Mouse (Mus musculus) right cerebral cortex, postnatal 4 days (tissue): ENCODE data around the gene Foxf2.

Source experiments
- DNase-seq: peaks from one replicate; pipeline ENCODE4 v3.0.0-alpha.2; 2022

The Foxf2 gene

DNA sequence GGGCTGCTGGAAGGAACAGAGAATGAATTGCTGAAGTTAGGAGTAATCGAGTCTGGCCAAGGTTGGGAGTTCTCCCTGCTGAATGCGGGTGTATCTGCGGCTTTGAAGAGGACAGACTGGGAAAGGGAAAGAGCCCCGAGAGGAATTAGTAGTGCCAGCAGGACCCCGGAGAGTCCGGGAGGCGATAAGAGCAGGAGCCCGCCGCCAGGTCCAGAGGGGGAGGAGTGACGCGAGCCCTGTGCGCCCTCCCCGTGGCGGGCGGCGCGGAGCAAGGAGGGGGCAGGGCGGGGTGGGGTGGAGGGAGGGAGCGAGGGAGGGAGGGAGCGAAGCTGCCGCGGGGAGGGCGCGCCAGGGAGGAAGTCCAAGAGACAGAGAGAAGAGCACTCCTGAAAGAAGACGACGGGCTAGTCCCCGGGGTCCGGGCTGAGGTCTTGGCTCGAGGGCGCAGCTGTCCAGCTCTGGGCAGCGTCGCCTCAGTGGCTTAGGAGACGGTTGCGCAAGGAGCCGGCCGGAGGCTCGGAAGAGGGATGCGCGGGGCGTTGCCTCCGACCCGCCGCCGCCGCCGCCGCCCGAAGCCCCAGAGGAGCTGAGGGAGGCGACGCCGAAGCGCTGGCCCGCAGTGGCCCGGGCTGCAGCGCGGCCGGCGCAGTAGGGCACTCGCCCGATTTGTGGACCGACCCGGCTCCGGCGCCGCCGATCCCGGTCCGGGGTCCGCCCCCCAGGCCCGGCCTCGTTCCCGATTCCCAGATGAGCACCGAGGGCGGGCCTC lies at the start of gene Foxf2:
TSS of gene Foxf2 (plus strand) at position 484 of the 769 bp plus-strand sequence.
- no peak for DNase-seq

DNA sequence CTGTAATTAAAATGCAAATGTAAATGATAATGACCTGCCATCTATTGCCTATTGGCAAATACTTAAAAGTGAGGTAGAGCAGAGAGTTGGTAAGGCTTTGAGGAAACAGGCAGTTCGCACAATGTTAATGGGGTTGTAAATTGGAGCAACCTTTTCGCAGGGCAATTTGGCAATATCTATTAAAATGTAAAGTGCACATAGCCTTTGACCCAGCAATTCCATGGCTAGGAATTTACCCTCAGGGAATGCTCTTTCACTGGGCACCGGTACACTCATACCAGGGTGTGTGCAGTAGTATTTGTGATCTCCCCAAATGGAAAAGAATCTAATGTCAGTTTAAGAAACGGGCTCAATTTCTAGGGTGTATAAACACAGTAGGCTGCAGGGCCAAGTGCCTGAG lies 48.9 kb upstream of the Foxf2 start:
- DNase-seq = no peak

DNA sequence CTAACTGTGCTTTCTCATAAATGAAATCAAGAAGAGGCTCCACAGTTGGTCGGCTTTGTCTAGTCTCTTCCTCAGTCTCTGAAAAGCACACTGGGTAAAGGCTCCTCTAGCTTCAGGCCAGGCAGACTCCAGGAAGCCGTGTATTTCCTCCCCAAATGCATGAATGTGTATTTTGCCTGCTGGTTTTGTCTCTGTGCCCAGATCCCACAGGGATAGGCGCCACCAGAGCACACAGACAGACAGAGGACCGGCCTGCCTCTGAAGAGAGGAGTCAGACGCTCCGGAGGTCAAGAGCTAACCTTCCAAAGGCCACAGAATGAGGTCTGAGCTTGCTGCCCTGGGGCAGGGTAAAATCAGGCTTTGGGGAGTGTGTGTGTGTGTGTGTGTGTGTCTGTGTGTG lies 48.0 kb upstream of the Foxf2 start:
- DNase-seq = no peak

DNA sequence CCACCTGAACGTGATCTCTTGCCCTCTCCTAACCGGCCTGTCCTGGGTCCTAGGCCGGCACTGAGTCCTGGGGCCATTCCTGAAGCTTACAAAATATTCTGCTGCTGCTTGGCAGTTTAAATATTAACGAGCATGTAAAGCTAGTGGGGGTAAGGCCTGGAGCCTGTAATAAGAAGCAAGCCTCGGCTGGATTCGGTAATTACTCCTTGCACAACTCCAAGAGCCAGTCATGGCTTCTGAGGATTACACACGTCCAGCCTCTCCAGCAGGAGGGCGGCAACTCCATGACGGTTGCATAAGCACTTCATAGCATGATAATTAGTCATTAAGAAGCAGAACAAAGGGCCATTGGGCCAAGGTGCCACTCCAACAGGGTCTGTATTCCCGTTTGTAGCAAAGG lies 47.2 kb upstream of the Foxf2 start:
- no peak for DNase-seq

DNA sequence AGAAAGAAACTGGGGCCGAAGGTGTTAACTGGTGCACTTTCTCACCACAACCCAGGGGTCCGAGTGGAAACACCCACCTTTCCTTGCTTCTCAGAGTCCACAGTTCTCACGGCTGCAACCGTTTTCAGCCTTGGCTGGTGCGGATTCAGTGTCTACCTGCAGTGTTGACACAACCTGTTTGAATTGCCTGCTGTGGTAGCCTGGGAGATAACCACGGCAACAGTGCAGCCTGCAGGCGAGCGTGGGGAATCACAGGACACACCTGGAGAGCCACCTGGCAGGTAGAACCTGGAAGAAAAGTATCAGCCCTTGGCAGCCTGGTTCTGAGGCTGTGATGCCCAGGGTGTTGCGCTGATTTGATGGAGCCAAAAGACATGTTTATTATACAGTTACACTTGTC lies 45.8 kb upstream of the Foxf2 start:
- no peak for DNase-seq

DNA sequence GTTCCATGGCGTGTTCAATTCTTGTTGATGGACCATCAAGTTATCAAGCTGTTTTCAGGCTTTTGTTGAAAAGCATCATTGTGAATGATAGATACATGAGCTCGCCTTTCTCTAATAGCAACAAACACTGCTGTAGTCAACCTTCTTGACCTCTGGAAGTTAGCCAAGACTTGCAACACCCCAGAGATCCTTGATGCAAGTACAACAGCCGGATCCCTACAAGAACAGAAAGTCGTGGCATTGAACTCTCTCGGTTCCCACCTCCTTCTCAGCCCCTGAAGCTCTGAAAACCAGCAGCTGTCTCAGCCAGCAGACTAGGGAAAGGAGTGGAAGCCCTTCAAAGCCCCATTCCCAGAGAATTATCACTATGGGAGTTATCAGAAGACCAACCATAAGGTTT lies 38.3 kb upstream of the Foxf2 start:
- no peak for DNase-seq

DNA sequence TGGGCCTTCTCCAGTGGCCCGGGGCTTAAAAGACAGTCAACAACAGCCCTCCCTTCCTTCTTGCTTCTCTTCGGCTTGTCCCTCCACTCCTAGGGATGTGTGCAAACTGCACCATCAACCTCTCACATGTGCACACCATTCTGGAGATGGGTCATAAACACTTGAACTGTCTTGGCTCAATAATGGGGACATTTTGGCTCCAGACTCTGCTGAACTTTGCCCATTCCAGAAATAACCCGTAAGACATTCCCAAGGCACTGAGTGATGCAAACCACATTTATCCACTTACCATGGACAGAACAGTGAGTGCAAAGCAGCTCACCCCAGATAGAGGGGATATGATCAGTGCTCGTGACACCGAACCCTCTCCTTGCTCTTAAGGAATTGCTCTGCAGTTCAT lies 26.0 kb upstream of the Foxf2 start:
- DNase-seq = no peak

DNA sequence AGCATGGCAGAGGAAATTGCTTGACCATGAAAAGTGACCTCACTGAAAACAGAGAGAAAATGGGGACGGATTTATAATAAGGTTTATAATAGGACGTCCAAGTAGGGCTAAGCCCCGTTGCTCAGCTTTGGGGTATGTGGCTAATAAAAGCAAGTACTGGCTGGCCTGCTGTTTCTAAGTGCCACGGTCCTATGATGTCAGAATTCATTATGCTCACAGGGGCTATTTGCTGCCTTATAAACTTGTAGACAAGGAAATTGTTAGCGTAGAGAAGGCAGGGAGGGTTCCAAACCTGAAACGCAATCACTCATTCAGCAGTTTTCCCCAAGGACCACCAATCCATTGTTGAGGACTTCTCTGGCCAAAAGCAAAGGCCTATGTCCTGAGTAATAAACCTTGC lies 21.7 kb upstream of the Foxf2 start:
- DNase-seq = no peak

DNA sequence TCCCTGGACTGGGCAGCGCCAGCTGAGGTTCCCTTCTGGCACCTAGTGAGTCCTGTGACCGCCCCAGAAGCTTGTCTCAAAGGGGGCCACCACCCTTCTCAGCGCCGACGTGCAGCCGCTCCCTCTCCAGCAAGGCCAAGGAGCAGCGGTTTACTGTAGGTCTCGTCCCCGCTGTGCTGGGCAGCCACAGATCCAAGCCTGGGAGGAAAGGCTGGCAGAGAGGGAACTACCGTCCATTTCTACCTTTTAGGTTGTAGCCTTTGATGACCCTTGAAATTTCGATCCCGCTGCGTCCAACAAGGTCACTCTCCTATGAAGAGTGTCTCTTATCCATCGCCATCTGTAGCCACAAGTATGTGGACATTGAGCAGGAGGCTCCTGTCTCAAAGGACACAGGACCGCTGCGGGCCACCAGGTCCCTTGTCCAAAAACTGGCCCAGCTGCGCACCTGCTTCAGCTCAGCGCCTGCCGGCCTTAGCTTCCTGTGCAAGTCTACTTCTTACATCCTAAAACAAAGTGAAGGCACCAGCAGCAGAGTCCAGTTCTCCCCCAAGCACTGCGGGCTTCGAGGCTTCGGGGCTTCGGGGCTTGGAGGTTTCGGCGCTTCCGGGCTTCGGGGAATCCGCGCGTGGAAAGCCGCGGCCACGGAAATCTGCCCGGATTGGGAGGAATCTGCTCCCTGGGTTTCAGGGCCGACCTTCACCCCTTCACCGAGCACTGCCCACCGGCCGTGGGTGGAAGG lies 10.7 kb upstream of the Foxf2 start:
- DNase-seq = no peak

DNA sequence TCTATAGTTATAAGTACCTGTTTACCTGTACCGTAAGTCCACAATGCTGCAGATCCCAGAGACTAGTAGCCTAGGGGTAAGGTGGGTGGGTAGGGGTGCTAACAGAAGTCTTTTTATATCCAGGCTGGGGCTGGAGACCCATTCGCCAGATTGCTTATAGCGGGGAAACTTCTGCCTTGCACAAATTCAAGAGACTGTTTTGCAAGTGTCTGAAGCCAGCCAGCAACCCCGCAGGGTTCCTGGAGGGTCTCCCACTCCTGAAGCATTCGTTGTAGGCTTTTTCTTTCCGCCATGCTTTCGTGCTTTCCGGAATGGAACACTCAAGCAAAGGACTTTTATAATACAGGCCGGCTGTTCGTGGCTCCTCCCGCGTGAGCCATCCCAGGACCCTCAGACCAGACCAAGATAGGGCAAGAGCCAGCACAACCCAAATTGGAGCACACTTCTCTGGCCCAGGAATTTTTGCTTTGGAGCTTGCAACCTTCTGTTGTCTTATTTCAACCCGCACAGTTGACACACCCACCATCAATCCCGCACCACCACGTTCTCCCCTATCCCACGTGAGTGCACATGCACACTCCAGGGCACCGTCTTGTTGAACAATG lies 10.0 kb upstream of the Foxf2 start:
- no peak for DNase-seq

DNA sequence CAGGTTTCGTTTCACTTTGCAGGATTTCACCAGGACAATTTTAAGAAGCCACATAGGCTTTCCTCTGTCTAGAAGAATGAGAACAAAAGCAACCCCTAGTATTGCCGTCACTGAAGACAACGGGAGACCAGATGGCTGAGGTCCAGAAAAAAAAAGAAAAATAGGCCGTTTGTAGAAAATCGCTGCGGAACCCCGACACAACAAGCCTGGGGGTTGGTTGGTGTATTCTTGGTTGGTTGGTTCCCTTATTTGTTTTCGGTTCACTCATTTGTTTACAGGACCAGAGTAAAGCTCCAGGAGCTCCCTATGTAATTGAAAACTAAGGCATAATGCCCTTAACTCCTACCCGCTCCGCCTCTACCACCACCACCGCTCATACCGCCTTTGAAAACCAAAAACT lies 7.6 kb upstream of the Foxf2 start:
- no peak for DNase-seq

DNA sequence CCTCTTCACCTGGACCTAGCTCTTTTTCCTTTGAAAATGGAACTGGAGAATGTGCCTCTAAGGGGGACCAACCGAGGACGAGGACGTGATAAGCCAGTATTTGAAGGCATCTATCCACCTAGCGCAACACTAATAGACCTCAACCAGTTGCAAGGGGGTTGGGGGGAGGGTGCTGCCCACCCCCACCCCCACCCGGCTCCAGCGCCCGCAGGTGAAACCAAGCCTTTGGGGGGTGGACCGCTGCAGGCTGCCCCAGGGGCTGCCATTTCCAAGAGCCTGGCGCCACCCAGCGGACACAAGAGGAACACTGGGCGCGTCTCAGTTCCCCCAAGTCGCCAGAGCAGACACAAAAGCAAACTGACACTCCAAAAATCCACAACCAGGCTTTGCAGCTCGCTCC lies 7.2 kb upstream of the Foxf2 start:
- peak; percentile 86 for DNase-seq

DNA sequence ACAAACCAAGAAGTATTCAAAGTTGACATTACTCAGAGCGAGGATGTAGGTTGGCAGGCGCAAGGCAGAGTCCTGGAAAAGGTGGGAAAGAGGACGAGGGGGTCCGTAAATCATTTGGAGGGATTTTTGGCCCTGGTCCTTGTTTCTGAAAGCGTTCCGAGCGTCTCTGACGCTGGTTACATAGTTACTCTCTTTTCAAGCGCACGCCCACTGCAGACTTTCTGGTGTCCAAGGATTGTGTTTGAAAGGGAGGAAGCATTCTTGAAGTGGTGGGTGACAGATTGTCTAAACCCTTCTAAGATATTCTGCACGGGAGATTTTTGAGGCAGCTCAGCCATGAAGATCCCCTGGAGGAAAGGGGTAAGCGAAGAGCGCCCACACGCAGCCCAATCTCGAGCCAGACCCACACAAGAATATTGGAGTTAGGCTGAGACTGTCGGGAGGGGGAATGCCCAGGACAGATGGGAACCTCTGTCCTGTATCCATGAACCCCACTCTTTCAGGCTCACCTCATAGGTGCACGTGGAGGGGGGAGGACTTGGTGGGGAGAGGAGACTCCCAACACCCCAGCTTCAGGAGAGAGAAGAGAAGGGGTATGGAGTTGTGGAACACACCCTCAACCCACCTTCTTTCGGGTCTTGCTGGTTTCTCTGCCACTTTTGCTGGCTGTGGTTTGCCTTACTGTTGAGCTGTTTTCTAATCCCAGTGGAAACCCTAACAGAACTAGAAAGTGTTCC lies 6.5 kb upstream of the Foxf2 start:
- DNase-seq = no peak

DNA sequence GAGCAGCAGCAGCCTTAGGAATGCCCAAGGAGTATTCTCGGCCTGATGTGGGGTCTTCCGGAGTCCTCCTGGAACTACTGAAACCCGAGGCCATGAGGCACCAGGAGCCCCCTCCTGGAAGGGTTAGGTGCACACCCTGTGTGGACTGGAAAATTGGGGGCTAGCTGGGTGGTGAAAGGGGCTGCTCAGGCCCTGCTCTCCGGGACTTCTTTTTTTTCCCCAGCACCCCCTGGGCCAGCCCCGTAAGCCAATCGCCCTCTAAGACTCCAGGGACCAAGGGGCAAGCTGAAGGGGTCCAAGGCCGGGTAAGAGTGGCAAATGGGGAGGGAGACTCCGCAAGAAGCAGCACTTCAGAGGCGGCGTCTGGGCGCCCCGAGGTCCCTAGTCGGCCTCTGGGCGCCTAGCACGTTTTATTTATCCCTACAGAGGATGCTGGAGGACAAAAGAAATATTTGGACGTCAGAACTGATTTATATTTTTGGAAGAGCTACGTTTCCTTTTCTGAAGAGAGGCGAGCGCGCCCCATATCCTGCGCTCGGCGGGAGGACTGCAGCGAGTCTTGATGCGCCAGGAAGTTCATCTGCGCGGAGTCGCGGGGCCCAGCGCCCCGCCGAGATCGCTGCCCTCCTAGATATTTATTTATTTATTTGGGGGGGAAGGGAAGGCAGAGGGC lies 5.7 kb upstream of the Foxf2 start:
- DNase-seq = no peak

DNA sequence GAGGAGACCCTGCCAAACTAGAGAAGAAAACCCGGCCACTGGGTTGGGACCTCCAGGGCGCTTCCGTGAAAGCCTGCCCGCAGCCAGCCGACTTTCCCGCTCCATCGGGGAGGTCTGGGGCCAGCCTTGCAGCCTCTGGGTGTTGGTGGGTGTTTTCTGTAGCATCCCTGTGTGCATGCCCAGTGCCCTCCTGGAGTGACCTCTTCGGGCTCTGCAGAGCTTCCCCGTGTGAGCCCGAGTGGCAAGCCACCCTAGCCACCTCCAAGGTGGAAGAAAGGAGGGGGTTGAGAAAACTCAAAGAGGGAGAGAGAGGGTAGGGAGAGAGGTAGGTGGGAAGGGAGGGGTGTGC lies 5.1 kb upstream of the Foxf2 start:
- no peak for DNase-seq

DNA sequence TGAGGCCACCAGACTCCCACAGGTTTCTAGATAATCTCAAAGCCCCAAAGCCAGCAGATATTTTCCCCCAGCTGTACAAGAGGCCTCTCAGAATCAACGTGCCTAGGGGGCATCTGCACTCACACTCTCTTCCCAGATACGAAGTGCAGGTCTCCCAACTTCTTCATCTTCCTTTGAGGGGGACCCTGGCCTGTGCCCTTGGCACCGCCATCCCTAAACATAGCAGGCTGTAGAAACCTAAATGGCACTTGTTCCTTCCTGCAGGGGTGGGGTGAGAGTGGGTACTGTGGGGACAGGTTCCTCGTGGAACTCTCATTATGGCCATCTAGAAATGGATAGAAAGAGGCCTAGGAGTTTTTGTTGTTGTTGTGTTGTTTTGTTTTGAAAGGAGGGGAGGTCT lies 4.7 kb upstream of the Foxf2 start:
- no peak for DNase-seq

DNA sequence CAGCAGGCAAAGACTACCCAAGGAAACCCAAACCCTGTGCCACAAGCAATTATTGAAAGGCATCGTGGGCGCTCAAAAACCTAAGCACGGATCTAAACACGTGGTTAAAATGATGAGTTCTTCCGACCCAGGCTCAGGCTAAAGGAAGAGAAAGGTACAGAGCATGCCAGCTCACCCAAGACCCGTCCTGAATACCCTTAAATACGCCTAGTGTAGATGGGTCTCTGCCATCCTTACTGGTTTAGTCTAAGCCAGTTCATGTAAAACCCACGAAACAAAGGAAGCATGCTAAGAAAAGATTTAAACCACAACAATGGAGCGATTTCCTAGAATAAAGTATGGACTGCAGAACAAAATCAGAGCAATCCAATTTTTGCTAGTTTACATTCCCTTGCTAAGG lies 3.9 kb upstream of the Foxf2 start:
- no peak for DNase-seq

DNA sequence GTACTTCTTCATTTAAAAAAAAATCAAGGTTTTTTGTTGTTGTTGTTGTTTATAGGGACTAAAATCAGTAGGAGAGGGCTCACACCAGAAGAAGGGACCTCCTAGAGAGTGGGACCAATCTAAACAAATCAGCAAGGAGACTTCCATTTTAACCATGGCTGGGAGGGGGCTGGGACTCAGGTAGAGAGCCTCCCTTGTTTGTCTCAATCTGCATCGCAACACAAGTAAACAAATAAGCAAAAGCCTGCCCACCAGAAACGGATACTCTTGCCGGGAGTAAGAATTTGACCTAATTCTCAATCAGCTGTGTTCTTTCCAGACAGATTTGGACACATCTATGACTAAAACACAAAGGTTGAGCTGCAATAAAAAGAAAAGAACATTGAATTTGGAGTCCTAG lies 3.2 kb upstream of the Foxf2 start:
- no peak for DNase-seq

DNA sequence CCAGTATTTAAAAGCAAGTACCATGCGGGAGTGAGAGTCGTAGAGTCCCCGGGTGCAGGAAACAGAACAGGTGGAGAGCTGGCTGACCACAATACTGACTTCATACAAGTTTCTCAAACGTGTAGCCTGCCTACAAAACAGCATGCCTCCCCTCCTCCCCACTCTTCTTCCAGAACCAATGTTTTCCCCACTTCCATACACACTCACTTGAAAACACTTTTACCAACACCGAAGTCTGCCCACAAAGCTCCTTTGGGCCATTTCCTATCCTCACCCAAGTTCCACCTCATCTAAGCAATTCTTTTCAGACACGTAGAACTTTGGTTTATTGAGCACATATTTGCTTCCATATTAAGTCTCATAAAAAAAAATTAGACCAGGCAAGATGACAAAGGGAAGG lies 2.3 kb upstream of the Foxf2 start:
- DNase-seq = no peak

DNA sequence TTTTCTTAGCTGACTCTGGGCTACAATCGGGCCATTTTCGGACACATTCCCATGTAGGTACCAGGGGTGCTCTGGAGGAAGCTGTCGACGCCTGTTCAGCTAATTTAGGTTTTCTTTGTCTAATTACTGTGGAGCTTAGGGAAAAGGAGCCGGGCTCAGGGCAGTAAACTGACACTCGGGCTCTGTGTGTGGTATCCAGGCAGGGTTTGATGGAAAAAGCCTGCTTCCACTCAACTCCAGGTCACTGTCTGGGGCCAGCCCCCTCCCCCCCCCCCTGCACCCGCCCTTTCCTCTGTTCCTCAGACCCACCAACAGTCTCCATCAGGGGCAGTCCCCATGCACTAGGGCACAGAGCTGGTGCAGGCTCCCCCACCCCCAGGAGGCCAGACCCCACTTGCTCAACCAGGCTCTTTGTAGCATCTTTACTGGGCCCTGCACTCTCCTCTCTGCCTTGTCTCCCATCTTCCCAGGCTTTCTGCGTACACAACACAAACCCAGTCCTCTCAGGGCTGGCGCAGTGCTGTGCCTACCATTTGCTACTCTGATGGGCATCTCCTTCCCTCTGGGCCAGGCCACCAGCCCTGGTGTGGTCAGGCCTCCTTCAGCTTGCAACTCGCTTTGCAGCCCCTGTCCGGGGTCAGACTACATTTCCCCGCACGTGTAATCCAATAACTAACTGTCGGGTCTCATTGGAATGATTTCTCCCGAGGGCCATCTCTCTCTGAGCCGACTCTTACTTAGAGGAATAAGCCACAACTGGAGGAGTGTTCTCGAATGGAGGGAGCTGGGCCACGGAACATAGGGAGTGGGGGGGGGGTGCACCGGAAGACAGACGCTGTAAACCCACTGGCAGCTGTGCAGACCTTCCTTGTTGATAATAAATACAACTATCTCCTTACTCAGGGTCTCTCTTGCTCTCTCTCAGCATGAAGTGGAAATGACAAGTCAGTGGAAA lies 1.4 kb upstream of the Foxf2 start:
- no peak for DNase-seq

DNA sequence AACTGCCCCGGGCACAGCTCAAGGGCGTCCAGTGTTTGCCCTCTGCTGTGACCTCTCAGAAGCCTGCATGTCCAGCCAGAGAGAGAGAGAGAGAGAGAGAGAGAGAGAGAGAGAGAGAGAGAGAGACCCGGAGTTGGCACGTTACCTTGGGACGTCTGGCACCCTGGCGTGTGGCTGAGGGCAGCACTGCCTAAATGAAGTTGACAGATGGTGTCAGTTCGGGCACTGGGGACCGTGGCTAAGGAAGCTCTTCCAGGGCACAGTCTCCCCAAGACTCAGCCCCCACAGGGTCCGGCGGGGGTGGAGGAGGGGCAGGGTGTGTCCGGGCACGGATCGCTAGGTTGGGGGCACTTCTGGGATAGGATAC lies 667 bp upstream of the Foxf2 start:
- no peak for DNase-seq
